Mouse (Mus musculus) testis, adult 2 months (tissue): Measurements from ENCODE around the gene Mib2.

Source experiments
- CTCF ChIP-seq: fragments of 200-500 bp; IDR thresholded peaks from 2 replicates; pipeline ENCODE4 v1.5.1; 2012; ENCODE audit warnings: low read depth, mild to moderate bottlenecking, inconsistent platforms, low read length, moderate library complexity; ENCODE audit not compliant: control insufficient read depth, insufficient read depth, insufficient replicate concordance
- POLR2A ChIP-seq: fragments of 200-500 bp; IDR thresholded peaks from 2 replicates; pipeline ENCODE4 v1.6.1; 2012; ENCODE audit warnings: low read depth, mild to moderate bottlenecking, inconsistent platforms, low read length, moderate library complexity; ENCODE audit not compliant: control insufficient read depth

DNA sequence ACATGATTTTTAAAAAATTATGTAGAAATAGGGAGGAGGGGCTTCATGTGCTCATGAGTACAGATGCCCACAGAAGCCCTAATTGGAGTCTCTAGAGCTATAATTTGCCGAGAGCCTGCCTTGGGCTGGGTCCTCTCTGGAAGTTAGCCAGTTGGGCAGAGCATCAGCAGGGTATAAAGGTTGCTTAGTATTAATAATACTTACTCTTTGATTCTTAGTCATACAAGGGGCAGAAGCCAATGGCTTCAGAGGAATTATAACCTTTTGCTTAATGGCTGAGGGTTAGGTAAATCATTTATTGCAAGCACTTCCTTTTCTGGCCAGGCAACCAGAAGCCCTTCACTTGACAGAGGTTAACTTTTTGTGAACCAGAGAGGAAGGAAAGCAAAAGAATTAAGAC is 25.5 kb downstream of the Mib2 start:
- TF ChIP-seq POLR2A, result no peak
- TF ChIP-seq CTCF, result no peak
